ENCODE assay signal across 8 mouse cellular contexts in the genomic region with DNA sequence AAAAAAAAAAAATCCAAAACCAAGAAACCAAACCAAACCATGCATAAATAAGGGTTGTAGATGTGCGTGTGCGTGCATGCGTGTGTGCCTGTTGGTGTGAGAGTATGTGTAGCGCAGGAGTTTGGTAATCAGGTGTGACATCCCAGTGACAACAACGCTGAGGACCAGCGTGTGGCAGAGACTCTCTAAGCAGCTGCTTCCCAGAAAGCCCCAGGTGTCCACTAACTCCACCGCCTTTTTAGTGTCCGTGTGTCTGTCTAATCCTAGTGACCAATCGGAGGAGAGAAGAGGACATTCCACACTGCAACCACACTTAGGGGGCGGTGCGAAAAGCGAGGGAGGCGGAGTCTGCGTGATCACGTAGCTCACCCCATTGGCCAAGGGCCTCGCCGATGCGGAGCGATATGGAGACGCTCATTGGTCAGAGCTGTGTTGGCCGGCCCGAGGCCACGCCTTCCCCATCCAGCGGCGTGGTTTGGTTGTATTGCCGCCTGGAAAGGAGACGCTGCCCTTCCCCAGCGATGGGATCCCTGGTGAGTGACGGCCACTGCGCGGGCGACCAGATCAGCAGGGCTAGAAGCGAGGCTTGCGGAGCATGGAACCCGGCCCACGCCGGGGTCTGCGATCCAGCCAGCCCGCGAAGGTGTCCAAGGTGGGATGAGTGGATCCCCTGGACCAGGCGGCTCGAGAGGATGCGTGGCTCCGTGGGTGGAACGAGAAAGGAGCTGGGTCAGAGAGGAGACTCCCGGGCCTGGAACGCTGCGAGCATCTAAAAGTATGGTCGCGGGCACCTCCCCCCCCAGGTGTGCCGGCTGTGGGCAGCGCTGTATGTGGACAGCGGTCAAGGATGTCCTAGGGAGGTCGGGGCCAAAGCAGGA. TPM values are rescaled to one million over a fixed set of nuclear protein-coding genes. Genes with fewer than 3 reads are reported as not detected.
DNase-seq lines count a peak whose midpoint lies in the region; ATAC-seq lines count a peak whose summit lies in the region.

A gene (plus strand): TSS at position 461 of the 878 bp plus-strand sequence.

- H3K27ac ChIP-seq in forebrain, embryonic 14.5 days (ENCODE audit: low read depth, low read length) = peak within 1 kb of the TSS; percentile 52; the same call in 1 of the 2 replicates
- H3K27ac ChIP-seq in neural tube, embryonic 15.5 days (replicated peaks) = peak within 1 kb of the TSS; percentile 86

- peak within 1 kb of the TSS; percentile 95 for H3K4me2 ChIP-seq in forebrain, embryonic 14.5 days (ENCODE audit: low read length)
- H3K4me2 ChIP-seq in neural tube, embryonic 15.5 days = peak within 1 kb of the TSS; percentile 91

- peak; percentile 100 for DNase-seq in ES-CJ7 (ENCODE audit: low read depth, low spot score)
- peak; percentile 99 for DNase-seq in cerebellum, adult 11 months
- DNase-seq in forebrain, embryonic 14.5 days (ENCODE audit: low spot score) = peak; percentile 100
- DNase-seq in heart, postnatal 14 days = peak; percentile 97 to 98
- peak; percentile 99 for DNase-seq in layer of hippocampus, adult 11-12 months (ENCODE audit: low spot score)
- DNase-seq in lung, adult 18-20 months = peak; percentile 100
- DNase-seq in testis, postnatal 14 days (ENCODE audit: low spot score) = peak; percentile 99

- H3K36me3 ChIP-seq in forebrain, embryonic 14.5 days (ENCODE audit: control insufficient read depth, insufficient read depth, low read length) = peaks cover 21% of the 10 kb centered on the region
- H3K36me3 ChIP-seq in neural tube, embryonic 15.5 days = peaks cover 18% of the 10 kb centered on the region

- peak within 1 kb of the TSS; percentile 69 for H3K4me3 ChIP-seq in forebrain, embryonic 14.5 days (ENCODE audit: low read depth, low read length)
- peak within 1 kb of the TSS; percentile 94 for H3K4me3 ChIP-seq in neural tube, embryonic 15.5 days (replicated peaks)

- H3K27me3 ChIP-seq in forebrain, embryonic 14.5 days (replicated peaks; ENCODE audit: control insufficient read depth, insufficient read depth, low read length) = no peaks in the 10 kb centered on the region
- no peaks in the 10 kb centered on the region for H3K27me3 ChIP-seq in neural tube, embryonic 15.5 days (replicated peaks)

- intact Hi-C loops in heart, postnatal 14 days (cut with DNase I) = no loop called here

- WGBS in forebrain, embryonic 14.5 days = under 1% methylated on average over 54 of the region's 54 CpGs
- under 1% methylated on average over 54 of the region's 54 CpGs for WGBS in neural tube, embryonic 15.5 days

- H3K4me1 ChIP-seq in forebrain, embryonic 14.5 days (ENCODE audit: control insufficient read depth, insufficient read depth, low read length) = peaks cover 6% of the 10 kb centered on the region
- peaks cover 27% of the 10 kb centered on the region for H3K4me1 ChIP-seq in neural tube, embryonic 15.5 days

- peak; percentile 99 for ATAC-seq in forebrain, embryonic 14.5 days
- ATAC-seq in neural tube, embryonic 15.5 days (ENCODE audit: low FRiP score) = peak; percentile 99

- H3K9ac ChIP-seq in forebrain, embryonic 14.5 days (ENCODE audit: low read length) = peak within 1 kb of the TSS; percentile 77
- peak within 1 kb of the TSS; percentile 91 for H3K9ac ChIP-seq in neural tube, embryonic 15.5 days (replicated peaks)

- H3K9me3 ChIP-seq in forebrain, embryonic 14.5 days (replicated peaks; ENCODE audit: control insufficient read depth, low read length) = no peaks in the 10 kb centered on the region
- H3K9me3 ChIP-seq in neural tube, embryonic 15.5 days (replicated peaks) = no peaks in the 10 kb centered on the region

RNA-seq across cellular contexts. Expression of the gene that starts here (rescaled TPM):
- 18.7 and 23.7 TPM in 2 replicates for polyA plus RNA-seq in forebrain, embryonic 14.5 days (2014; fragmentation: Nextera tagmentation; extraction: Ambion mirVana)
- 10 to 100 TPM; 74.7 to 80.0 TPM for total RNA-seq in heart, postnatal 14 days (2021)
- 32.7 and 35.8 TPM in 2 replicates for polyA plus RNA-seq in neural tube, embryonic 15.5 days (2015; fragmentation: Nextera tagmentation; extraction: Ambion mirVana)

Comparison
In these comparisons a context has a peak if more than half of its experiments do, and no peak if none do; other contexts are left out.
1. Peak in every context shown above with its lines: DNase-seq, ATAC-seq, H3K4me3 ChIP-seq and H3K27ac ChIP-seq.